Mouse (Mus musculus) naive thymus-derived CD4-positive, alpha-beta T cell, adult 2 months (primary cell): ENCODE results near the gene Dhcr24.

Experiments
- DNase-seq: peaks from one replicate; pipeline ENCODE4 v3.0.0-alpha.2; 2011; ENCODE audit warnings: low read depth

Dhcr24 gene

DNA sequence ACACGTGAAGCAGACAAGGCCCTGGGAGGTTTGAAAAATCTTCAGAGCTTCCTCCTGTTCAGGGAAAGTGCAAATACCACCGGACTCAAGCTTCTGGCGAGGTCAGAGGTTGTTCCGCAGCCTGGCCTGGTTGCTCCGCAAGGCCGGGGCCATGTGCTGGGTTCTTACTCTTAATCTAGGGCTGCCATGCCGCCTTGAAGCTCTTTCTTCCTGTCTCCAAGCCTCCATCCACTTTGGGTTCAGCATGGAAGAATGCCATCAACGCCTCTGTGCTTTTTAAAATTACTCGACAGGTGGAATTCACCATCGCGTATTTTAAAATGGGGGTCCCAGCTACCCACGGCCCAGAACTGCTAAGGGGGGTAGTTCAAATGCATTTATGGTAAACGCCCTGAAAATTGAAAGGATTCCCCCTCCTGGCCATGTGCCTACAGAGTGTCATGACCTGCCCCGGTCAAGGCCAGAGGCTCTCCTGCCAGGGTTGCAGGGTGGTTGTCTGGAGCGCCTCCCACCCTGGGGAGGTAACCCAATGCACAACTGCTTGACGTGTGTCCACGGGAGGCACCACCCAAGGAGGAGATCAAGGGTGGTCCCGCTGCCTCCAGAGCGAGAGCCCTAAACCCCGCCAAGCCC is 509 bp upstream of the Dhcr24 start:
- DNase-seq = no peak

DNA sequence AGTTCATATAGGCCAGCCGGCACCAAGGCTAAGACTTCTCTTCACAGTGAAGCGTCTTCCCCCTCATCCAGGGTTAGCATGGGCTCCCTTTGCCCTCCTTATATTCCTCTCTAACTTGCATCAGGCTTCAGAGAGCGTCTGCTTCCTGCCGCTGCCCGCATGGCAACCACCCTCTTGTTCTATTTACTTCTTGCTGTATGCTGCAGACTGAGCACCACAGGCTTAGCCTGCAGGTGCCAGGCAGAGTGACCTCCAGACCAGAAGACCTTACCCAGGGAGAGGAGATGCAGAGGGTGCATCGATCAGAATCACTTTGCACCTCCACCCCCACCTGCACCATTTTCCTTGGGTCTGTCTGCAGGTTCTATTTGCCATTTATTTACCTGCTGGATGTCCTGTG is 1.2 kb downstream of the Dhcr24 start:
- peak; percentile 32 for DNase-seq

DNA sequence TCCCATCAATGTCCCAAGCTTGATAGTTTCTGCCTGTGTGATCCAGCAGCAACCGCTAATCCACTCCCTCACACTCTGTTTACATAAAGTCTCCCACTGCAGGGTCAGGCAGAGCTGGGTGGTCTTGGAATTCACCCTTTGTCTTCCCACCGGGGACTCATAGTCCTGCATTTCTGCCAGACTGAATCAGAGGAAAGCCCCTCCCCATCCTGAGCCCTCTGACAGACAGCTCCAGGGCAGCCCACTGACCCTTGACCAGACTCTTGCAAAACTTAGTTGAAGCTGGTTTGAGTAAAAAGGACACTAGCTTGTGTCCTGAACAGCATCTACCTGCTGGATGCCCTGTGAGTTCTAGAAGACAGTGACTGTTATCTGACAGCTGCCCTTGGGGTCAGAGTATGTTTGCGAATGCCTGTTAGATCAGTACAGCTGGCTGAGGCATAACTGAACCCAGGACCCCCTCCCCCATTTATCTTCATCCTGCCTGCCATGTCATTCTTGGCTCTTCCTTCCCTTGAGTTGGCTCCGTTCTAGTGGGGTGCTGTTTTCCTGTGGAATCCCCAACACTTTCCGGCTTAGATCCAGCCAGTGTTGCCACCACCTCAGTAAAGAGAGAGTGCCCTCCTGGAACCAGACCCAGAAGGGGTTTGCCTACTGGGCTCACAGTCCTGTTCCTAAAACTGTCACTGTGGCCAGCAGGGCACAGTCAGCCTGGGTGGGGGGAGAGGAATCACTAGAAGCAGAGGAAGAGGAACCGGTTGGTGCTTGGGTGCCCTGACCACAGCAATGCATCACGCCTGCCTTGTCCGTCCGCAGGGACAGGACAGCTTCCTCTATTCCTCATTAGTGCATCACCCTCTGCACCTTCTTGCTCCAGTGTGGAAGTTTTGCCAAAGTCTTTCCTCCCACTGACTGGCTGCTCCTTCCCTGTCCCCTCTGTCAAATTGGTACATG is 2.3 kb downstream of the Dhcr24 start:
- DNase-seq = no peak

DNA sequence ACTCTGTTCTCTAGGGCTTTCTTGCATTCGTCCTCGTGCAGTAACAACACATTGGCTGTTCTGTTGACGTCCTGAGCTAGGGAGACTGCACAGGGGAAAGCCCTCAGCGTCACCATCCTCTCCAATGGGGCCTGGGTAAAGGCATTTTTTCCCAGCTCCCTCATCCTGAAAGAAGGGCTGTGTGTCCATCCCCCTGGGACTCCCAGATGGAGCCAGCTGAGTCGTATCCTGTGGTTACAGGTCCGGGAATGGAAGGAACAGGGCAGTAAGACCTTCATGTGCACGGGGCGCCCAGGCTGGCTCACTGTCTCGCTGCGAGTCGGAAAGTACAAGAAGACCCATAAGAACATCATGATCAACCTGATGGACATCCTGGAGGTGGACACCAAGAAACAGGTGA is 3.3 kb downstream of the Dhcr24 start:
- no peak for DNase-seq

DNA sequence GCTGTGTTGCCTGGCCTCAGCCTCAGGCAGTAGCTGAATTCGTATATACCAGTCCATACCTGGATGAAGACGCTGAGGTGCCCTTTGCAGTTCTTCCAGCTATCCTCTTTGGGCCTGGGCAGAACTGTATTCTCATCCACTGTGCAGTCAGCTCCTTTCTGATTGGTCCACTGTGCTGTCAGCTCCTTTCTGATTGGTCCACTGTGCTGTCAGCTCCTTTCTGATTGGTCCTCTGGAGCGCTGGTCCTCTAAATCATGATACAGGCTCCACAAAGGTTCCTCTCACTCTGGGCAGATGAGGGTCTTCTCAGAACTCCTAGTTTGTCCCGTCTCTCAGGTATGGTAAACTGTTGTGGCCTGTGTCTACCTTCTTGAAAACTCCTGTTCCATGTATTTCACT is 8.8 kb downstream of the Dhcr24 start:
- DNase-seq = no peak

DNA sequence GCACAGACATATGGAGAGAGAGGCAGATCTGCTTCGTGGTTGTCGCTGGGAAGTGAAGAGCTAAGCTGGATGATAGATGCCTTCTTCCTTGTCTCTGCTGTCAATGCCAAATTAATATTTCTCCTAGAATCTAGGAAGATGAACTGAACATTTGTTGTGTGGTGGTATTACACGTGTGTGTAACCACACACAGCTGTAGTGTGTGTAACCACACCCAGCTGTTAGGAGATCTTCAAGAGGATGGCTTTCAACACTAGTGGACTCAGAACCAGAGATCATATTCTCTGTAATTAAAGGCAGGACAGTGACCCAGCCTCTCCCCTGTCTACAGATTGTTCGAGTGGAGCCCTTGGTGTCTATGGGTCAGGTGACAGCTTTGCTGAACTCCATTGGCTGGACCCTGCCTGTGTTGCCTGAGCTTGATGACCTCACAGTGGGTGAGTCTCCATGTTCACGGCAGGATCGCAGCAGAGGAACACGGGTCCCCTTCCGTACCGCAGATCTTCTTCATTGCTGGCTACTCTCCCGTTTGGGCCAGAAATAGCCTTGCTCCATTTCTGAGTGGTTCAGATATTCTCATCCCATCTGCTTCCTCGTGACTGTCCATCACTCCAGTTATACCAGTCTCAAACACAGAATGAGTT is 10.4 kb downstream of the Dhcr24 start:
- DNase-seq = no peak

DNA sequence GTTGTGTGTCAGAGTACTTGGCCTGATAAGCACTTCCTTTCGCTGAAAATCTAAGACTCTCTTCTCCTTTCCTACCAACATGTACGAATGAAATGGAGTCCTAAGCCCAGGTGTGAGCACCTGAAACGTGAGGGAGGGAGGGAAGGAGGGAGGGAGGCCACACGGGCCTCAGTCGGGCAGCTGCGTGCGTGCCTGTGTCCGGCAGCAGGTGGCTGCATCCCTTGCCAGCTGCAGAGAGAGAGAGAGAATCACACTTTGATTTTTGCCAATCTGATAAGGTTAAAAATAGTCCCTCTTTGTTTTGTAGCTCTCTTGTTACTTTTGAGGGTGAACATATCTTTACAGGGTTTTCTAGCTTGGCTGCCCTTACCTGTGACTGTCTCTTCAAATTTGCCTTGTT is 14.2 kb downstream of the Dhcr24 start:
- DNase-seq = no peak

DNA sequence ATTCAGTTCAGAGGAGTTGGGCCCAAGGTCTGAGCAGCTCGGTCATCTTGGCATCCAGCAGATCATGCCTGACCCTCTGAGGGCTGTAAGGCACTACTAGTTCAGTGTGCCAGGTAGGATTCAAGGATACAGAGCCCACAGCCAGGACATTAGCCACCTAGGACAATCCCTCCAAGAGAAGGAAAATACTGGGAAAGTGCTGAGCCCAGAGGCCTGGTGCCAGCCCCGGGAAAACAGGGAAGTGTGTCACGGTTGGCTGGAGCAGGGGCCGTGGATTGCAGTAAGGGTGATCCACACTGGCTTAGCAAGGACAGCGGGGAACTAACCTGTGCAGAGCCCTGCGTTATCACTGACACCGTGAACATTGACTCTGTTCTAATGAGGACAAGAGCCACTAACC is 16.7 kb downstream of the Dhcr24 start:
- DNase-seq = no peak

DNA sequence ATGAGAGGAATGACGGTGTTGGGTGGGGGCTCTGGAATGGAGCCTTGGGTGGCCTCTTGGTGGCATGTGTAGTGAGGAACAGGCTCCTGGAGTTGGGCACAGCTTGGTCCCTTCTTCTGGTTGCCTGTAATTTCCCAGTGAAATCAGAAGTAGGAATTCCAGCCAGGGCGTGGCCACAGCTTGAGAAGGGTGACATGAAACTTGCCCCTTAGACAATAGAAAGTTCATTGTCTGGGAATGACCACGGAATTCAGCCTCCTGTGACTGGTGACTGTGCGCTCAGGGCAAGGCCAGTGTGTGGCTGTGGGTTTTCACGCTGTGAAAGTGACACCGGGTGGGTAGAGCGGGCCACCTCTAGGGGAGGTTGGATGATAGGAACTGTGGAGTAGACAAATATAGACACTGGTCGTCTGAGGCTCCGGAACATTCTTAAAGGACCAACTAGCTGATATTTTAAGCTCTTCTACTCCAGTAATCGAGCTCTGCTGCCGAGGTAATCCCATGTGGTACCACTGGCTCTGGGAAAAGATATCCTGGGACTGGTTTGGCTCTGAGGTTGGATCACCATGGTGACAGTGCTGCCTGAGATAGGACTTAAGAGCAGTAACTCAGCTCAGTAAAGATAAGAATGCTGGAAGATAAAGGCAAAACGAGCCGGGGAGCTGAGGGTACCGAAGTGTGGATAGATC is 20.5 kb downstream of the Dhcr24 start:
- DNase-seq = no peak

DNA sequence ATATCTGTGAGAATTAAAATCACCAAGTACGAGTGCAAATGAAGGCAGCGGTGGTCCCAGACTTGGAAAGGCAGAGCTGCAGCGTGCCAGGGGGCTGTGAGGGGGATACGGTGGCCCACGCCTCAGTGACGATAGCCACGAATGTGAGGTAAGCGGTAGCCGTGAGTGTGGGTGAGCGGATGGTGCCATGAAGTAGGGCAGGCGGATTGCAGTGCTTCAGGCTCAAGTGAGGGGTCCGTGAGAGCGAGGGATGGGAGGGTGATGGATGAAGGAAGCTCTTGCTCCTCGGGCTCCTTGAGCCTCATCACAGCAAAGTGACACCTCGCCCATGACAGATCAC is 21.0 kb downstream of the Dhcr24 start:
- no peak for DNase-seq

DNA sequence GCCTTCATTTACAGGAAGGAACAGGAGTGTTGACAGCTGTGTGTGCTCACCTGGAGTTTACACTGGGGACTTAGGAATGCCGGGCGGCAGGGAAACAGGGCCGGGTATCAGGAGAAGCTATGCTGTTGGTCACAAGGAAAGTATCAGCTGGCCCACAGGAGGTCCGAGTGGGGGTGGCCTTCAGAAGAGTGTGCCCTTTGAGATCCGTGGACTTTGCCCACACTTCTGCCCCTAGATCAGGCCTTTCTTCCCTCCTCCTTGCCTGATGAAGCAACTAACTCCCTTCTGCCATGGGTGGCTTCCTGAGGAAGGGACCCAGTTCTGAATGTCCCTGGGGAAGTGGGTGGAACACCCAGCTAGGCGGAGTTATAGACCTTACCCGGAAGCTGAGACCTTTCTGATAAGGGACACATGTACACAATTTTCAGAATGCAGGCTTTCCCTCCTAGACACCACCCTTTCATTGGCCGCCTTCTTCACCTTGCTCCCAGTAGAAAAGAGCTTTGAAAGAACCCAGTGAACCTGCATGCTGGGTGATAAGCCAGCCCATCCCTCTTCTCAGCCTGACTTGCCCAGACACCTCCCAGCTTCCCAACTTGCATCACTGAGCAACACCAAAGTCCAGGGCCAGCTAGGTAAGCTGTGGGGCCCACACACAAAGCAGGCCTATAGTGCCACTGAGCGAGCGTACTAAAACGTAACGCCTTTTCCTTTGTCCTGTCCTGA is 21.8 kb downstream of the Dhcr24 start:
- no peak for DNase-seq

DNA sequence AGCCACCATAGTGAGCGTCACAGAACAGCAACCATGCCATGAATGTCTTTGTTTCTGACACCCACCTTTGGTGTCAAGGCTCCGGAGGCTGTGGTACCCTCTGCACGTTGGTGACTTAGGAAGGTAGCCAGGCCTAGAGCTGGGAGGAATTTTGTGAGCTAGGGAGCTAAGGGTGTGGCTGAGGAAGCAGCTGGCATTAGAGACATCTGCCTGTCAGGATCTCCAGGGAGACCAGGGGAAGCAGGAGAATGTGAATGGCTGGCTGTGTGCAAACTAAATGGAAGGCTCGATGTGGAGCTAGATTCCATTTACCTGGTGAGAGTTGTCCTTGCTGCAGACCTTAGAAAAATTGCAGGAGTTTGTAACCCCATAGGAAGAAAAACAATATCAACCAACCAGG is 23.8 kb downstream of the Dhcr24 start:
- no peak for DNase-seq

DNA sequence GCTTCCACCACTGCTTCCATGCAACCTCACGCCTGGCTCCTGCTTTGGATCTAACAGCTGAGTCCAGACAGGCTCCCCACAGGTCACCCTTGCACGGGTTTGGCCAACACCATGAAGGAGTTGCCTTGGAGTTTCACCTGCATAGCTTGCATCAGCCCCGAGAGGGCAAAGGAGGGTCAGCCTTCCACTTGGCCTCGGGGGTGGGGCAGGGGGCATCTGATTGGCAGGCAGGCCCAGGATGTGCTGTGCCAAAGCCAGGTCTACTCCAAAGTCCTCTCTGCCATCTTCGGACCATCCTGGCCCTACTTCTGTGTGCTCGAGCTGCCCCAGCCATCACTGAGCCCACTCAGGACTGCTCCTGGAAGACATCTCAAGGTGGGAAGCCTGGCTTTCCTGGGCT is 26.2 kb downstream of the Dhcr24 start:
- DNase-seq = no peak

DNA sequence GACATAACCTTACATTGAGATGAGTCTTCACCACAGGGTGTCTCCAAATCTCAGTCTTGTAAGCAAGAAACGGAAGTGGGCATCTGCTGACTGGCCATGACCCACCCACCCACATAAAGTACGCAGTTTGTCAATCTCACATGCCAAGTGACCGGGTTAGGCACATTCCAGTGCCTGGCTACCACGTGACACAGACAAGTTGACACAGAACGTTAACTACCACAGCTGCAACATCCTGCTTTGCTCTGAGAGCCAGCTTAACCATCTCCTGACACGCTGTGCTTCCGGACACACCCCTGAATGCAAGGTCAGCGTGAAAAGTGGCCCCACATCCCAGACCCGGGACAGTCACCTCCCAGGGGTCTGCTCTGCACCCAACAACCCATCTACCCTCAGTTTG is 29.3 kb downstream of the Dhcr24 start:
- DNase-seq = peak; percentile 42

DNA sequence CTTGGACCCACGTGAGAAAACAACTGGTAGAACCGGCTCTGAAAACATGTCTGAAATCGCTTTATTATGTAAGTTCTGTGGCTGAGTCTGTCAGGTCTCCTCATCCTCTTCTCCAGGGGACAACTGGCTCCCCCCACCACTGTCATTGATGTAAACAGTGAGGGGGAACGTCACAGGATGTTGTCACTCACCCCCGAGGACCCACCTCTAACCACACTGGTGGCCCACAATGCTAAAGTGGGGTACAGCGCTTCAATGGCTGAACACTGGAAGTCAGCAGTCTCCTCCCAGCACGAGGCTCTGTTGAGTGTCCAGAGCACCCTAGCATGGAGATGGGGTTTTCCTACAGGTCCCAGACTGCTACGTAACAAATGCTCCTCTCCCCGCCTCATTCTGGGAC is 30.0 kb downstream of the Dhcr24 start:
- no peak for DNase-seq

DNA sequence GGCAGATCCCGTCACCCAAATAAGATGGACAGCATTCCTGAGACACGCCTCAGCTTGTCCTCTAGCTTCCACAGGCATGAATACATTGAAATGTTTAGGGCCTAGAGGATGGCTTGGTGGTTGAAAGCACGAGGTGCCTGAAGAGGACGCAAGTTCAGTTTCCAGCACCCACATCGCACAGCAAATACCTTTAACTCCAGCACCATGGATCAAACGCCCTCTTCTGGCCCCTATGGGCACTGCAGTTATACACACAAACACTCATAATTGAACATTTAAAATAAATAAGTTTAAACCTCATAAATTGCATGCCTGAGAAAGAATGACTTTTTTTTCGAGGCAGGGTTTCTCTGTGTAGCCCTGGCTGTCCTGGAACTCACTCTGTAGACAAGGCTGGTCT is 32.8 kb downstream of the Dhcr24 start:
- DNase-seq = peak; percentile 23

DNA sequence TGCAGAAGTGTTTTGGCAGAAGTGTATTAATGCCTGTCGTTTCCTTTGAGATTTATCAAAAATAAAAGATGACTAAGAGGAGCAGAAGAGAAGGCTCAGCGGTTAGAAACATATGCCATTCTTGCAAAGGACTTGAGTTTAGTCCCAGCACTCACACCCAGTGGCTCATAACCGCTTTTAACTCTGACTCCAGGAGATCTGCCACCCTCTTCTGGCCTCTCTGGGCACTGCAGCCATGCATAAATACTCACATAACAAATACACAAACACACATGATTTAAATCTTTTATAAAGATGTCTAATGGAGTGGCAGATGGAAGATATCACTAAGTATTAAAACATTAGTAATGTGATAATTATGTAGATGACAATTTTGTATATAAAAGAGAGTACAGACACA is 35.4 kb downstream of the Dhcr24 start:
- DNase-seq = no peak

DNA sequence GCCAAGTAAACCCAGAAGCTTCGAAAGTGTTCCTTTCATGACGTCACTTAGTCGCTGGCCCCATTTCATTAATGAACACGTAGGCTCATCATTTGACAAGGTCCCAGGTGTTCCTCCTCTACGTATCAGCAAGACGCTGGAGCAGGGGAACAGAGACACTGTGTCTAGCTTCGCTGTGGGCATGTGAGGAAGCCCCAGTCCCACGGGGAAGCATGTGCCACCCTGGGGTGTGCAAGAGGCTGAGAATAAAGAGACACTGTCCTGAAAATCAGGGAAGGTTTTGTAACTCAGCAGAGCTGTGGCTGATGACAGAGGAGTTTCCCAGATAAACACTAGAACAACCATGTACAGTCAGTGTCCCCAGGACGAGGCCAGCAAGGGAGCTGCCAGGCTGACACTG is 36.2 kb downstream of the Dhcr24 start:
- no peak for DNase-seq

DNA sequence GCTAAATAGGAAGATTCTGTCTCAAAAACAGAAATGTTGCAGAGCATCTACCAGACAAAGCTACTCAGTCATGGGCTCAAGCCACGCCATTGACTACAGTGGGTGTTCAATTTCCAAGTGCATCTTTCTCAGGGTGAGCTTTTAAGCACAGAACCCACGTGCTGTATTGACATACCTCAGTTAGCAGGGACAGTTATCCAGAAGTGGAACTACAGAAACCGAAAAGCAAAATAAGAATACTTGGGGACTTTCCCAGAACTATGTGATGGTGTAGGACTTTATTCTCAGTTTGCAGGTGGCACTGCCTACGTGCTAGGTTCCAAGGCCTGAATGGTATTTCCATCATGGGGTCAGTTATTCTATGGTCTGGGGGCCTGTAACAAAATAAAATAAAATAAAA is 36.9 kb downstream of the Dhcr24 start:
- DNase-seq = no peak

DNA sequence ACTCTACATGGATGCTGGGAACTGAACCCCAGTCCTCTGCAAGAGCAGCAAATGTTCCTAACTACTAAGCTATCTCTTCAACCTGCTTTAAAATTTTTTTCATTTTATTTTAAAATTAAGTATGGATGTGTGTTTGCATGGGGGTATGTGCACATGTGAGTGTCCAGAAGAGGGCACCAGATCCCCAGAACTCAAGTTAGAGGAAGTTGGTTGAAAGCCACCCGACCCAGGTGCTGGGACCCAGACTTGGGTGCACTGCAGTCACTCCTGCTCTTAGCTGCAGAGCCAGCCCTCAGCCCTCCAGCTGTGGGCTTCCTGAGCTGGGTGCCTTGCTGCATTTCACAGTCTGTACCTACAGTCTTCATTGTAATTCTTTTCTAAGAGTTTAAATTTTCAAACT is 38.6 kb downstream of the Dhcr24 start:
- no peak for DNase-seq

DNA sequence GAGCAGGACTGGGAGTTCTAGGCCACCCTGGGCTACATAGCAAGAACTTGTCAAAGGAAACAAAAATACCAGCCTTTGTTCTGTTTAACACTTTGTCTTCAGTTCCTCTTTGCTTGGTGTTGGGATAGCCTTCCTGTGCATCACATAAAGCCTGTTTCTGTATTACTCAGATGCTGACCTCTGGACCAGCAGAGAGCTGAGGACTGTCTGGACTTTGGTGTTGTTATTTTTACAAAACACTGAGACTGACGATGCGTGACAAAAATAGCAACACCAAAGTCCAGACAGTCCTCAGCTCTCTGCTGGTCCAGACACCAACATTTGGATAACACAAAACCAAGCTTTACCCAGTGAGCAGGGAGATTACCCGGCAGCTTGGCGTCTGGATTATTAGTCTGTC is 39.9 kb downstream of the Dhcr24 start:
- no peak for DNase-seq
